In the genomic region with DNA sequence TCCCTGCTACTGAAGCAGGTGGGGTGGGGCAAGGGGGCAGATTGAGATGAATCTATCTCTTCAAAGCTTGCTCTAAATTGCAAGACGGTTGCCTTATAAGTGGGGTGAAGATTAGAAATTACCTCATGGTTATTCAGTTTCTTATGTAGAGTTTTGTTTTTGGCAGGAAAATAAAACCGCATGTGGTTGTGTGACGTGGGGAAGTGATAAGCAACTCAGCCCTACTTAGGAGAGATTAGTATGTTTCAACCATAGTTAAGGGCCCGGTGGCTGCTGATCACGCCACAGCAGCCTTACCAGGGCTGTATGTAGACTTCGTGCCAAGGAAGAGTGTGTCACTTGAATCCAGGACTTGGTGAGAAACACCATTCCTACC, we compare ENCODE assay signal across 11 mouse cellular contexts.
DNase-seq lines count a peak whose midpoint lies in the region; ATAC-seq and TF ChIP-seq lines count a peak whose summit lies in the region.
"Had no signal": no experiment of that assay in that cellular context is flagged by ENCODE, and none has a peak within 500 bp of the region (broad histone marks: within the 10 kb centered on the region; RNA-seq: fewer than 3 reads in every experiment).

No protein-coding gene starts in this region.

- no peak for DNase-seq in heart, adult 18-20 months
- DNase-seq in CD8-positive naive resting alpha-beta T cell, adult 2 months (ENCODE audit: low read depth in 2 of 2, low spot score in 2 of 2) = peak; percentile 39 to 71
- no peak for DNase-seq in cerebellum, postnatal 10 days
- DNase-seq in adrenal gland, postnatal 10 days = no peak
- no peak for DNase-seq in retina, postnatal 1 day
- DNase-seq: heart, postnatal 36 days; kidney, postnatal 25 days had no signal

- no peak for ATAC-seq in heart, embryonic 16.5 days (replicated peaks; ENCODE audit: extremely low read depth, insufficient read depth, low FRiP score)
- ATAC-seq in megakaryocyte progenitor cell, adult 5-6 weeks (replicated peaks; ENCODE audit: poor library complexity) = peak; percentile 89

- H3K4me3 ChIP-seq in heart, embryonic 16.5 days (ENCODE audit: low read length) = no peak overlapping the region
- H3K4me3 ChIP-seq in embryonic fibroblast, embryonic 13.5 days (ENCODE audit: insufficient read depth, low read length) = no peak overlapping the region
- H3K4me3 ChIP-seq: neural tube, embryonic 12.5 days had no signal

- H3K27ac ChIP-seq in heart, embryonic 16.5 days (ENCODE audit: low read length) = no peak overlapping the region
- H3K27ac ChIP-seq in embryonic fibroblast, embryonic 13.5 days (ENCODE audit: insufficient read depth, low read length) = peak overlapping the region; percentile 34; the same call in 1 of the 2 replicates
- H3K27ac ChIP-seq: neural tube, embryonic 12.5 days had no signal

- H3K9ac ChIP-seq in heart, embryonic 16.5 days (ENCODE audit: low read length) = no peak overlapping the region
- H3K9ac ChIP-seq: neural tube, embryonic 12.5 days had no signal

- no peaks in the 10 kb centered on the region for H3K36me3 ChIP-seq in heart, embryonic 16.5 days (ENCODE audit: control insufficient read depth, insufficient read depth)
- H3K36me3 ChIP-seq: neural tube, embryonic 12.5 days had no signal

- 55% methylated on average over 6 of the region's 6 CpGs for WGBS in heart, embryonic 16.5 days

- 0 out of 2 replicates have a peak overlapping the region, but pooled peaks have one; percentile 3 for H3K4me2 ChIP-seq in heart, embryonic 16.5 days (ENCODE audit: low read depth, low read length)
- H3K4me2 ChIP-seq: neural tube, embryonic 12.5 days had no signal

- H3K4me1 ChIP-seq in heart, embryonic 16.5 days (ENCODE audit: control insufficient read depth, insufficient read depth, low read length) = no peaks in the 10 kb centered on the region
- peaks cover 8% of the 10 kb centered on the region for H3K4me1 ChIP-seq in embryonic fibroblast, embryonic 13.5 days (ENCODE audit: control insufficient read depth, insufficient read depth, low read length)
- H3K4me1 ChIP-seq: neural tube, embryonic 12.5 days had no signal

- TF ChIP-seq POLR2A in embryonic fibroblast, embryonic 13.5 days (IDR thresholded peaks at IDR 0.05; ENCODE audit: low read depth, low read length) = no peak

- no peaks in the 10 kb centered on the region for H3K9me3 ChIP-seq in heart, embryonic 16.5 days (replicated peaks; ENCODE audit: control insufficient read depth, low read length)
- H3K9me3 ChIP-seq: neural tube, embryonic 12.5 days had no signal

- no peaks in the 10 kb centered on the region for H3K27me3 ChIP-seq in heart, embryonic 16.5 days (ENCODE audit: control insufficient read depth, insufficient read depth, low read length)
- H3K27me3 ChIP-seq: neural tube, embryonic 12.5 days had no signal

- no peak for TF ChIP-seq CTCF in embryonic fibroblast, embryonic 13.5 days (IDR thresholded peaks at IDR 0.05; ENCODE audit: borderline replicate concordance, insufficient read depth, low read length)

Comparison
In these comparisons a context has a peak if more than half of its experiments do, and no peak if none do; other contexts are left out.
1. DNase-seq: peak in CD8-positive naive resting alpha-beta T cell, adult 2 months (2 of 2); none in heart, adult 18-20 months (0 of 2), cerebellum, postnatal 10 days (0 of 2), adrenal gland, postnatal 10 days (single experiment) and retina, postnatal 1 day (single experiment).